Mouse (Mus musculus) liver, embryonic 16.5 days (tissue): ENCODE data around the gene Map4. TPM values are rescaled to one million over a fixed set of nuclear protein-coding genes. Genes with fewer than 3 reads are reported as not detected.
A peak's percentile ranks its signal among the peaks of the same experiment; 100 is the strongest.

Experiments used
- ATAC-seq: fragments of 200-750 bp; cut with Nextera tagmentation; 2 replicates; pipeline ENCODE4 v1.8.0; 2017; ENCODE audit warnings: low read depth, mild to moderate bottlenecking, moderate number of reproducible peaks, moderate library complexity
- H3K27ac ChIP-seq: fragments of 300-500 bp; sonication (generic); 2 replicates; pipeline ENCODE4 v1.5.1; 2014; ENCODE audit warnings: mild to moderate bottlenecking, low read length
- H3K27me3 ChIP-seq: fragments of 300-500 bp; sonication (generic); 2 replicates; pipeline ENCODE4 v1.6.1; 2014; ENCODE audit warnings: low read depth, low read length, mixed read lengths; ENCODE audit not compliant: control insufficient read depth, insufficient read depth
- H3K36me3 ChIP-seq: fragments of 300-500 bp; sonication (generic); 2 replicates; pipeline ENCODE4 v1.6.1; 2014; ENCODE audit warnings: mild to moderate bottlenecking; ENCODE audit not compliant: control insufficient read depth, insufficient read depth
- H3K4me1 ChIP-seq: fragments of 300-500 bp; sonication (generic); 2 replicates; pipeline ENCODE4 v1.6.1; 2014; ENCODE audit warnings: low read depth, low read length, mixed read lengths; ENCODE audit not compliant: control insufficient read depth
- H3K4me2 ChIP-seq: fragments of 300-500 bp; sonication (generic); 2 replicates; pipeline ENCODE4 v1.6.1; 2014; ENCODE audit warnings: low read depth, low read length, mixed read lengths
- H3K4me3 ChIP-seq: fragments of 300-500 bp; sonication (generic); 2 replicates; pipeline ENCODE4 v1.5.1; 2014; ENCODE audit warnings: low read depth, mild to moderate bottlenecking, low read length
- H3K9ac ChIP-seq: fragments of 300-500 bp; sonication (generic); 2 replicates; pipeline ENCODE4 v1.6.1; 2014; ENCODE audit warnings: low read depth, low read length
- H3K9me3 ChIP-seq: fragments of 300-500 bp; sonication (generic); replicated peaks from 2 replicates; pipeline ENCODE4 v1.6.1; 2016; ENCODE audit warnings: low read length; ENCODE audit not compliant: control insufficient read depth
- WGBS: fragments of 180-500 bp; shearing (Covaris S2); extraction: QIAGEN DNeasy Blood & Tissue Kit; methylation state at CpG from one replicate; pipeline ENCODE4 v1.1.7; 2014; ENCODE audit not compliant: insufficient replicate concordance; 5-methylcytosine and 5-hydroxymethylcytosine counted together
- polyA plus RNA-seq: library from polyadenylated mRNA; unstranded; fragments of >200 nt; fragmentation: Nextera tagmentation; extraction: Ambion mirVana; gene quantifications from 2 replicates; pipeline ENCODE4 v1.2.1, GENCODE M21; 2015

Gene Map4
- polyA plus RNA-seq, result 13.0 TPM in 2 replicates

DNA sequence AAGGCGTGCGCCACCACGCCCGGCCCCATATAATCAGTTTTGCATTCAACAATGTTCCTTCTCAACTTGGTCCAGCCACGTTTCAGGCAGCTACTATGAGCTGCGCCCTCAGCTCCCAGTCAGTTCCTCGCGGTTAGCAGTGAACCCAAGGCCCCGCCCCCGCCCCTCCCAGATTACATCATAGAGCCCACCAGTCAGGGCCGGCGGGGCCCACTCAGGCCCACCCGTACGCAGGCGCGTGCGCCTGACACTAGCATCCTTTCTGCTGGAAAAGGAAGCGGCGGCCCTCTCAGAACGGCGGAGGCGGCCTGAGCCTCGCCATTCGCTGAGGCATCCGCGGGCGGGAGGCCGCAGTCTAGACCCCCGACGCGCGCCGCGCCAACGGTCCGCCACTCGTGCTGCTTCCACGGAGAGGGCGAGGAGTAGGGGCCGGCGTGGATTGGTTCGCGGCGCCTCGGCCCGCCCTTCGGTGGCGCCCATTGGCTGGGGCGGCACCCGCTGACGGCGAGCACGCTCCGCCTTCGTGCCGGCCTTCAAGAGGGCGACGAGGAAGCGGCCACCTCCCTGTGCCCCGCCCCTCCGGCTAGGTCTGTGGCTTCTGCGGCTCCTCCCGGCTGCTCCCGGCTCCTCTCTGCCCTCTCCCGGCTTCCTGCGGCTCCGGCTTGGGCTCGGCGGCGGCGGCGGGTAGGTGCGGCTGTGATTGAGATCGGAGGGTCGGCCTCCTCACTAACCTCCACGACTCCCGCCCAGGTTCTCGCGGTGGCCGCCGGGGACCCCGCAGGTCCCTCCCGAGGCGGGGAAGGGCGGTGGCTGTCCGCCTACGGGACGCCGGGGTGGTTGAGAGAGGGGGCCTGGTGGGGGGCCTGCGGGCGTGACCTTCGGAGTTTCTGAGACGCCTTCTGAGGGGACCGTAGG lies at the start of gene Map4:
Map4 (plus strand) TSS at position 204 of the 915 bp plus-strand sequence.
- peak; percentile 98 for ATAC-seq
- under 1% methylated on average over 86 of the region's 94 CpGs for WGBS
- H3K4me3 ChIP-seq, result peak within 1 kb of the TSS; percentile 70

DNA sequence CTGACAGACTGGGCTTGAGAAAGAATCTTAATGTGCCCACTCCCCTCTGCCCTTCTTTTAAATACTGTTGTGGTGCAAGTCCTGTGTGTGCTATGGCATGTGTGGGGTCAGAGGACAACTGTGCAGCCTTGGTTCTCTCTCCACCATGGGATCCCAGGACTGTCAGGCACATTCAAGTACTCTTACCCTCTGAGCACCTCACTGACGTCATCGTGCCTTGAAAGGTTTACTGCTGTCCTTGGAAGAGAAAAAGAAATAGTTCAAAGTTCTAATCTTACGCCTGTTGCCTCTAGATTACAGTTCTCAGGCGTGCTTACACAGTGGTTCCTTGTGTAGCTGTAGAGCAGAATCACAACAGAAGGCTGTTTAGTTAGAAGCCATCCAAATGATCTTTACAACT lies 45.0 kb upstream of the Map4 start:
- no peaks in the 10 kb centered on the region for H3K4me1 ChIP-seq
- no peak for ATAC-seq
- H3K36me3 ChIP-seq, result peaks cover 92% of the 10 kb centered on the region
- H3K4me3 ChIP-seq, result no peak overlapping the region
- H3K27ac ChIP-seq, result no peak overlapping the region
- no peaks in the 10 kb centered on the region for H3K27me3 ChIP-seq
- no peaks in the 10 kb centered on the region for H3K9me3 ChIP-seq
- WGBS, result 64% methylated on average over 4 of the region's 4 CpGs
- no peak overlapping the region for H3K9ac ChIP-seq
- H3K4me2 ChIP-seq, result no peak overlapping the region

More for the DNA sequence above, at the start of gene Map4:
- H3K4me1 ChIP-seq, result peaks cover 5% of the 10 kb centered on the region
- peak within 1 kb of the TSS; percentile 93 for H3K4me2 ChIP-seq
- H3K36me3 ChIP-seq, result no peaks in the 10 kb centered on the region
- H3K27ac ChIP-seq, result peak within 1 kb of the TSS; percentile 77
- H3K9me3 ChIP-seq, result no peaks in the 10 kb centered on the region
- H3K9ac ChIP-seq, result peak within 1 kb of the TSS; percentile 74
- H3K27me3 ChIP-seq, result peaks cover 15% of the 10 kb centered on the region

DNA sequence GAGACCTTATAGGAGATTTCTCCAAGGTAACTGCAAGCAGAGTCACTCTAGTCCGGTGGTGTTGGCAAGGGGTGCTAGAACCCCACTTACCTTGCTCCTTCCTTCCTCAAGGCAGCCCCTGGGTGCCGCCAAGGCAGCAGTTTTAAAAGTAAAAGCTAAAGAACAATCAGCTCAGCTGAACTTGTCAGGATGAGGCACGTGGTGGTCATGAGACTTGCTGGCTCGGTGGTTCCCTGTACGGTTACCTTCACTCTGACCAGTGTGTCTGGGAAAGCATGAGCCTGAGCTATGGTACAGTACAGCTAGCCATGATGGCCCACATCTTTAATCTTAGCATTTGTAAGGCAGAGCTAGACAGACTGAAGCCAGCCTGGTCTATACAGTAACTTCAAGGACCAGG lies 43.9 kb upstream of the Map4 start:
- Histone ChIP-seq H3K27ac (no peak overlapping the region), H3K9ac (no peak overlapping the region), H3K4me3 (no peak overlapping the region), H3K36me3 (peaks cover 95% of the 10 kb centered on the region), H3K4me2 (no peak overlapping the region), H3K27me3 (no peaks in the 10 kb centered on the region), H3K4me1 (no peaks in the 10 kb centered on the region), H3K9me3 (no peaks in the 10 kb centered on the region)
- WGBS, result 85% methylated on average over 5 of the region's 5 CpGs
- no peak for ATAC-seq

DNA sequence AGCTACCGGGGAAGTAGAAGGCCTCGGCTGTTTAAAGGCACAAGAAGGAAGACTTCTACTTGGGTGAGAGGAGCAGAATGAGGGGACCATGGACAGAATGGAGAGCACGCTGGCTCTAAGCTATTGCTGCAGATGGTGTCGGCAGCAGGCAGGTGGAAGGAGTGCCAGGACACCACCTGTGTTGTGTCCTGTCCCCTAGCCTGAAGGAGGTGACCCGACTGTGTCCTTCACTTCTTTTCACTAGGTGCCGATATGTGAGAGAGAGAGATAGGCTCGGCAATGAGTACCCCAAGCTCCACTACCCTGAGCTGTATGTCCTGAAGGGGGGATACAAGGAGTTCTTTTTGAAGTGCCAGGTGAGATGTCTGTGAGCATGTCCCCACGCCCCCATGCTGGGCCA lies 39.8 kb upstream of the Map4 start:
- Histone ChIP-seq H3K4me2 (no peak overlapping the region), H3K9me3 (no peaks in the 10 kb centered on the region), H3K9ac (no peak overlapping the region), H3K27ac (no peak overlapping the region), H3K36me3 (peaks cover 71% of the 10 kb centered on the region), H3K4me3 (no peak overlapping the region), H3K4me1 (no peaks in the 10 kb centered on the region; the same call in 1 of the 2 replicates), H3K27me3 (no peaks in the 10 kb centered on the region)
- no peak for ATAC-seq
- 85% methylated on average over 8 of the region's 8 CpGs for WGBS

DNA sequence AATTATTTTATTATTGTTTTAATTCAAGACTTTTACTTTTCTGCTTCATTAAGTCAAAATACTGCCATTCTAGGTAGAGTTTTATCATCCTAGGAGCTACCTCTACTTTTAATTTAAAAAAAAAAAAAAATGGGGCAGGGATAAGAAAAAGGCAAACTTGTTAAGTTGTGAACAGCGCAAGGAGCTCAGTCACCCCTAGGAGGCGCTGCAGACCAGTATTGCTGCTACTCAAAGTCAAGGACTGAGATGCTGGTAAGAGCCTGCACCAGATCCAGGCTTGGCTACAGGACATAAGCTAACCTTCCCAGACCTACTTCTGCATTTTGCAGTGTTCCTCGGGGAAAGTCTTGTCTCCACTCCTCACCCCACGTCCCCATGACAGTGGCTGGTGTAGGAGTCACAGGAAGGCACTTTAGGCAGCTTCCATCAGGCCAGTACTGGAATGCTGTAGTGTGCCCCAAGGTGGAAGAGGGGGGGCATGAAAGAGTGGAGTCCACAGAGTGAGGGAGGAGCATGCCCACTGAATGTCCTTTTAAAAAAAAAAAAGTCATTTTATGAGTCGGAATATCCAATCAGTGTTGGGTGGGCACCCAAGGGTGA lies 38.5 kb upstream of the Map4 start:
- Histone ChIP-seq H3K9me3 (no peaks in the 10 kb centered on the region), H3K4me2 (no peak overlapping the region), H3K4me1 (peaks cover 2% of the 10 kb centered on the region), H3K36me3 (peaks cover 61% of the 10 kb centered on the region), H3K27me3 (no peaks in the 10 kb centered on the region), H3K27ac (no peak overlapping the region), H3K9ac (no peak overlapping the region), H3K4me3 (no peak overlapping the region)
- ATAC-seq, result no peak
- 54% methylated on average over 5 of the region's 5 CpGs for WGBS

DNA sequence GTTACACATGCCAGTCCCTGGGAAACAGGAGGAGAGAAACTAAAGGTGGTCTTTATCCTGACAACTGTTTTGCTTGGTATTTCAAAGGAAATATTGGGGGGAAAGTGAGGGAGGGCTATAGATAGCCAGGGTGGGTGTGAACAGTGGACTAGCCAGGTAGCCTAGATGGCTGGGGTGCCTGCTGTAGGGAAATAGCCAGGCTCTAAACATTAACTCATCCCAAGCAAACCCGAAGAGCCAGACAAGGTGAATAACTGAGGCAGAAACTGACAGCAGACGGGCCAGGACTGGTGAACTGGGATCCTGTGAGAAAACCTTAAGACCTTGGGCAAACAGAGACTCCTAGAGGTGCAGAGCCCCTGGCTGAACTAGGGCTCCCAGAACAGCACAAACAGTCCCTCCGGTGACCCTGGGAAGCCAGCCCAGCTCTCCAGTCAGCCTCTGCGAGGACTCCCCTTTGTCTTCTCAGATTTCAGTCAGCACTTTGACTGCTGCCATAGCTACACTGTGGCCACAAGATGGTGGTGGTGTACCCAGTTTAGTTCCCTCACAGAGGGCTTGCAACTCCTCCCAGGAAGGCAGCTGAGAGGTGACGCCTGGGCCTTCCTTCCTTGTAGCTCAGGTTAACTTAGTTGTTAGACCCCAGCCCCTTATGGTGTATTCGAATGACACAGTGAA lies 36.7 kb upstream of the Map4 start:
- Histone ChIP-seq H3K36me3 (peaks cover 43% of the 10 kb centered on the region), H3K27ac (peak overlapping the region; percentile 39; the same call in 1 of the 2 replicates), H3K27me3 (no peaks in the 10 kb centered on the region)

DNA sequence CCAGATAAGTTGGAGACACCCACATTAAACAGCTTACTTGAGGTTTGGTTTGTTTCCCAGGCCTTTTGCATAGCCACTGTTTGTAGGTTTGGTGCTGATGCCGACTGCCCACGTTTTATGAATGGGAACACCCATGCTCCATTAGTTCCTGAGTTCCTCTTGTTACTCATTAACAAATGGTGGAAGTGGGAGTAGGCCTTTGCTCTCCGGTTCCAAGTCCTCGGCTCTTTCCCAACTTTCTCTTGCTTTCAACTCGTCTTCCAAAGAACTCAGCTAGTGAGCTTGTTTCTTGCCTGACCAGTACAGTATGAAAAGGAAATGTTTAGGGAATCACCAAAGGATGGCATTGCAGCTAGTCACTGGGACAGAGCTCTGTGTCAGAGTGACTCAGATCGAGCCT lies 35.7 kb upstream of the Map4 start:
- no peak overlapping the region for H3K9ac ChIP-seq
- ATAC-seq, result peak; percentile 57
- H3K4me2 ChIP-seq, result peak overlapping the region; percentile 36; the same call in 1 of the 2 replicates
- no peaks in the 10 kb centered on the region for H3K9me3 ChIP-seq
- H3K36me3 ChIP-seq, result peaks cover 33% of the 10 kb centered on the region
- no peak overlapping the region for H3K4me3 ChIP-seq
- H3K27ac ChIP-seq, result peak overlapping the region; percentile 83
- H3K27me3 ChIP-seq, result no peaks in the 10 kb centered on the region
- WGBS, result 70% methylated on average over 6 of the region's 6 CpGs
- H3K4me1 ChIP-seq, result peaks cover 2% of the 10 kb centered on the region

More for the DNA sequence above, 36.7 kb upstream of the Map4 start:
- no peak overlapping the region for H3K4me3 ChIP-seq
- H3K9me3 ChIP-seq, result no peaks in the 10 kb centered on the region
- peak; percentile 66 for ATAC-seq
- H3K4me1 ChIP-seq, result peaks cover 2% of the 10 kb centered on the region
- no peak overlapping the region for H3K9ac ChIP-seq
- H3K4me2 ChIP-seq, result no peak overlapping the region
- 50% methylated on average over 6 of the region's 6 CpGs for whole genome bisulfite sequencing

DNA sequence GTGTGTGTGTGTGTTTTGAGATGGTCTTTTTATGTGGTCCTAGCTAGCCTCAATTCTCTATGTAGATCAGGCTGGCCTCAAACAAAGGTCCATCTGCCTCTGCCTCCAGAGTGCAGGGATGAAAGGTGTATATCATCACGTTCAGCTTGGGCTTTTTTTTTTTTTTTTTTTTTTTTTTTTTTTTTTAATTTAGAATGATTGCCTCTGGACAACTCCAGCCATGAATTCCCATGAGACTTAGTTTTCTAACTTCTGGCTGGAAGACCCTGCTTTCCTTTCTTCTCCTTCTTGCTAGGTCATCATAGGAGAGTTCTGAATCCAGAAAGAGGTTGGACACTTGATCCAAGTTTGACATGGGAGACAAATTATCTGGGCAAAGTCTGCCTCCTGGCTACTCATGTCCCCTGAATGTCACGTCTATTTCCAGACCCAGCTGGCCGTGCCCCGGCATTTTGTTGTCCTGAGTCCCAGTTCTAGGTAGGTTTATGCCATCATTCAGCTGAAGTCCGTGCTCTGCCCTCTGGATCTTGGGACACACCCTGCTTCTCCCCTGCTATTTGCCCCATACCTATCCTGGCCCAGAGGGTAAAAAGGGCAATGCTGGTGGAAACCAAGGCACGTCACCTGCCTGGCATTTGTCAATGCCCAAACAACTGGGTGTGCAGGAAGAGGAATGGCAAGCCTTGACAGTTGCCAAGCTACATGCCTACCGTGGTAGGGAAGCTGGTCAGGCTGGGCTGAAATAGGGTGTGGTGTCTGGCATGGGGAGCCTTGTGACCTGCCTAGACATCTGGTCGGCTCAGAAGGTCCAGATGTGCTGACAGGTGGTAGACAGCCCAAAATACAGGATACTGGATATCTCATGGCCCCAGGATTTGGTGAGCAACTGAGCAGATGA lies 34.8 kb upstream of the Map4 start:
- peaks cover 23% of the 10 kb centered on the region for H3K36me3 ChIP-seq
- no peak overlapping the region; the same call in 1 of the 2 replicates for H3K4me2 ChIP-seq
- 71% methylated on average over 8 of the region's 8 CpGs for WGBS

More for the DNA sequence above, 34.8 kb upstream of the Map4 start:
- H3K4me3 ChIP-seq, result no peak overlapping the region
- H3K9me3 ChIP-seq, result no peaks in the 10 kb centered on the region
- no peak overlapping the region for H3K9ac ChIP-seq
- peak overlapping the region; percentile 20; the same call in 1 of the 2 replicates for H3K27ac ChIP-seq
- H3K4me1 ChIP-seq, result peaks cover 2% of the 10 kb centered on the region
- H3K27me3 ChIP-seq, result no peaks in the 10 kb centered on the region
- ATAC-seq, result no peak
